Mouse (Mus musculus): ENCODE measurements at regions not wholly inside any gene's neighbourhood (a gene's known extent, or its start where the extent isn't known, plus 50 kb on each side); places are given as distances from the start of the nearest gene placed in this dataset.
A peak's percentile ranks its signal among the peaks of the same experiment; 100 is the strongest.

DNA sequence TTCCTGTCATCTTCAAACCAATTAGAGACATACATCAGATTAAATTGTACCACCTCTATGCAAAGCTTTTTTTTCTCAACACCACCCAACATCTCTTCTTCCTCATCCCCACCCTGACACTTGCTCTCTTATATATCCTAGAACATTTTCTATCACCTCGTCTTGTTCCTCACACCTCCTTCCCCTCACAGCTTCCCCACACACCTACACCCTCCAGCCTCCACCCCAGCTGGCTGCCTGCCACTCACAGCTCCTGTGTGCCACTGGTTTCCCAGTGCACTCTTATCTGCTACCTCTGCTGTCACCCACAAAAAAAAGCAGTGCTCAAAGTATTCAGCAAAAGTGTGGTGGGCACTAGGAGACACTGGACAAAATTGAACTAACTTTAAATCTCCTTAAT lies 231.2 kb upstream of the Htr2a start:
- TF ChIP-seq POLR2A (IDR thresholded peaks at IDR 0.05; ENCODE audit: extremely low read depth, insufficient read depth, low read length), result no peak
- TF ChIP-seq CTCF (IDR thresholded peaks at IDR 0.05; ENCODE audit: low read depth, low read length), result no peak
- no peaks in the 10 kb centered on the region for H3K4me1 ChIP-seq (ENCODE audit: control insufficient read depth, insufficient read depth, low read length)
- no peak overlapping the region for H3K27ac ChIP-seq (replicated peaks; ENCODE audit: insufficient read depth, low read depth, low read length)
- no peaks in the 10 kb centered on the region for H3K36me3 ChIP-seq (ENCODE audit: control insufficient read depth, insufficient read depth, low read length)
- H3K9ac ChIP-seq (ENCODE audit: low read depth, low read length), result no peak overlapping the region
- DNase-seq (ENCODE audit: extremely low read depth, low read depth, low spot score), result no peak
- H3K79me2 ChIP-seq (ENCODE audit: control insufficient read depth, insufficient read depth, low read length), result no peaks in the 10 kb centered on the region
- 42% methylated on average over 1 of the region's 1 CpGs for WGBS
- no peak overlapping the region for H3K4me3 ChIP-seq (ENCODE audit: insufficient read depth, low read depth, low read length)
- no peaks in the 10 kb centered on the region for H3K27me3 ChIP-seq (ENCODE audit: control insufficient read depth, insufficient read depth, low read length)

DNA sequence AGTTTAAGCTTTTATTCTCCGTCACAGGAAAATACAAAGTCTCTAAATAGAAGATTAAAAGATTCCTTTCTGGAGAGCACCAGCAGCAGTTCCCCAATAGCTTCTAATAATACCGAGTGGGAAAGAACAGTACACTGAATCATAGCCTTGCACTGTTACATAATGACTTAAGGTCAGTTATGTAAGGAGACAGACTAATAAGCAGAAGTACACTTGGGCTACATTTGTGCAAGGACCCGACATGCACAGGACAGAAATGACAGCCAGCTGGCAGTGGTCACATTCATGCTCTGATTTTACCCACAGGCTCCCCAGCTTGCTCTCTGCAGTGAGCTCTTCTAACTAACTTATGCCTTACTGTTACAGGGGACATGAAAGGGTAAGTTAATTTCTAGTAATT lies 212.4 kb upstream of the Htr2a start:
- Histone ChIP-seq H3K79me2 (ENCODE audit: control insufficient read depth, insufficient read depth, low read length) (no peaks in the 10 kb centered on the region), H3K4me3 (ENCODE audit: insufficient read depth, low read depth, low read length) (no peak overlapping the region), H3K36me3 (ENCODE audit: control insufficient read depth, insufficient read depth, low read length) (no peaks in the 10 kb centered on the region), H3K9ac (ENCODE audit: low read depth, low read length) (no peak overlapping the region), H3K4me1 (ENCODE audit: control insufficient read depth, insufficient read depth, low read length) (no peaks in the 10 kb centered on the region), H3K27ac (replicated peaks; ENCODE audit: insufficient read depth, low read depth, low read length) (no peak overlapping the region), H3K27me3 (ENCODE audit: control insufficient read depth, insufficient read depth, low read length) (no peaks in the 10 kb centered on the region)
- TF ChIP-seq POLR2A (IDR thresholded peaks at IDR 0.05; ENCODE audit: extremely low read depth, insufficient read depth, low read length), result no peak
- TF ChIP-seq CTCF (IDR thresholded peaks at IDR 0.05; ENCODE audit: low read depth, low read length), result no peak
- DNase-seq (ENCODE audit: extremely low read depth, low read depth, low spot score), result no peak
- WGBS, result 73% methylated on average over 3 of the region's 3 CpGs

DNA sequence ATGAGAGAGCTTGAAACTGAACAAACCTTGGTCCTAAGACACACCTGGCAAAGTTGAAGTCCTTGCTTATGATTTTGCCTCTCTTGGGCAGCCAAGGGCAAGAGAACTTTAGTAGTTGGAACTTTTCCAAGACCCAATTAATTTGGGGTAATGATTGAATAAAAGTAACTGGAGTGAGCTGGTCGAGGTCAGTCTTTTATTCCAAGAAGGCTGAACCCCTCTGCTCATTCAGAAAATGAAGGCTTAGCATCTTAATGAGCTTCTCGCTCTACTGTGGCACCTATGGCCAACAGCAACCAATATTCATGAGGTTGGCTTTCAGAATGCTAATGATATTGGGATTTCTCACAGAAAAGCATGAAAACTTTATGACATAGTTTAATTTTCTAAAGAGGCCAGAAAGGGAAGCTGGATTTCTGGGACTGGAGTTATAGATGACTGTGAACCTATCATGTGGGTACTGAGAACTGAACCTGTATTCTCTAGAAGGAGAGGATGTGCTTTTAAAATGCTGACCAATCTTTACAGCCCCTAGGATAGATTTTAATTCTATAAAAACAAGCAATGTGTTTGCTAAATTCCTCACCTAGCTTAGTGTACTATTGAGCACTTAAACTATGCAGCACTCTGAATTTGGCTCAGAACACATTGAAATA lies 176.5 kb upstream of the Htr2a start:
- no peaks in the 10 kb centered on the region for H3K36me3 ChIP-seq (ENCODE audit: control insufficient read depth, insufficient read depth, low read length)
- H3K4me3 ChIP-seq (ENCODE audit: insufficient read depth, low read depth, low read length), result no peak overlapping the region
- H3K4me1 ChIP-seq (ENCODE audit: control insufficient read depth, insufficient read depth, low read length), result no peaks in the 10 kb centered on the region
- TF ChIP-seq CTCF (IDR thresholded peaks at IDR 0.05; ENCODE audit: low read depth, low read length) (no peak), POLR2A (IDR thresholded peaks at IDR 0.05; ENCODE audit: extremely low read depth, insufficient read depth, low read length) (no peak)
- no peak overlapping the region for H3K9ac ChIP-seq (ENCODE audit: low read depth, low read length)
- no peak for DNase-seq (ENCODE audit: extremely low read depth, low read depth, low spot score)
- H3K79me2 ChIP-seq (ENCODE audit: control insufficient read depth, insufficient read depth, low read length), result no peaks in the 10 kb centered on the region
- H3K27ac ChIP-seq (replicated peaks; ENCODE audit: insufficient read depth, low read depth, low read length), result no peak overlapping the region
- WGBS, result 53% methylated on average over 2 of the region's 2 CpGs
- H3K27me3 ChIP-seq (ENCODE audit: control insufficient read depth, insufficient read depth, low read length), result no peaks in the 10 kb centered on the region

DNA sequence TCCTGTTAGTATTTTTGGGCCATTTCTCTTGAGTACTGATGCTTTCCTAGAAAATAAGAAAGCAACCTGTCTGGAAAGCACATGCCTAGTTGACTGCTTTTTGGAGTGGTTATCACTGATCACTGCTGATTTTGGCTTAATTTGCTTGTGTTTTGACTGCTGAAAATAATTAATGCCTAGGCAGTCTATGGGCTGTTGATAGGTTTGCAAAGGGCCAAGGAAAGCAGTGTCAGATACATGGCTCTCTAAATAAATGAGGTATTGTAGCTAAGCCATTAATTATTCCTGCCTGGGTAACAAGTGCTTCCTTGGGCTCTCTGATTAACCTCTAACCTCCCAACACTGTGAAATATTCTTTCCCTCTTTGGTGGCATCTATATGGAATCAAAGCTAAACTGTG lies 145.1 kb upstream of the Htr2a start:
- TF ChIP-seq POLR2A (IDR thresholded peaks at IDR 0.05; ENCODE audit: extremely low read depth, insufficient read depth, low read length) (no peak), CTCF (IDR thresholded peaks at IDR 0.05; ENCODE audit: low read depth, low read length) (no peak)
- H3K4me3 ChIP-seq (ENCODE audit: insufficient read depth, low read depth, low read length), result no peak overlapping the region
- DNase-seq (ENCODE audit: extremely low read depth, low read depth, low spot score), result no peak
- no peak overlapping the region for H3K9ac ChIP-seq (ENCODE audit: low read depth, low read length)
- no peaks in the 10 kb centered on the region for H3K36me3 ChIP-seq (ENCODE audit: control insufficient read depth, insufficient read depth, low read length)
- H3K79me2 ChIP-seq (ENCODE audit: control insufficient read depth, insufficient read depth, low read length), result no peaks in the 10 kb centered on the region
- H3K27me3 ChIP-seq (ENCODE audit: control insufficient read depth, insufficient read depth, low read length), result no peaks in the 10 kb centered on the region
- H3K27ac ChIP-seq (replicated peaks; ENCODE audit: insufficient read depth, low read depth, low read length), result no peak overlapping the region
- no peaks in the 10 kb centered on the region for H3K4me1 ChIP-seq (ENCODE audit: control insufficient read depth, insufficient read depth, low read length)

DNA sequence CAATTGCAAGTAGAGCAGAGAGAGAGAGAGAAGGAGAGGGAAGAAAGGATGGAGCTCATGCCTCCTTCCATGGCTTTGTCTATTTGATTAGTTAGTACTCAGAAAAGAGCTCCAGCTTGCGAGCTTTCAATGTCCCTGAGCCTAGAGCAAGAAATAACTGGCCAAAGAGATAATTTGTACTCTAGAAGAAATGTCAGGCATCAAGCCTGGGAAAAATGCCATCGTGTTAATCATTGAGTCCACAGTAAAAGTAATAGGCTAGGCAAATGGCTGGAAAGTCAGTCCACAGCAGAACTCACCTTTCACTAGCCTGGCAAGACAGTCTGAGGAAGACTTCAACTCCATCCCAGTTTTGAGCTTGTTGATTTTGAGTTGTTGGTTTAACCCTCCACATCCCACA lies 129.1 kb upstream of the Htr2a start:
- WGBS, result 70% methylated on average over 2 of the region's 2 CpGs
- peak; percentile 1 for DNase-seq (ENCODE audit: extremely low read depth, low read depth, low spot score)
- no peak for TF ChIP-seq CTCF (IDR thresholded peaks at IDR 0.05; ENCODE audit: low read depth, low read length)
- no peak for TF ChIP-seq POLR2A (IDR thresholded peaks at IDR 0.05; ENCODE audit: extremely low read depth, insufficient read depth, low read length)

DNA sequence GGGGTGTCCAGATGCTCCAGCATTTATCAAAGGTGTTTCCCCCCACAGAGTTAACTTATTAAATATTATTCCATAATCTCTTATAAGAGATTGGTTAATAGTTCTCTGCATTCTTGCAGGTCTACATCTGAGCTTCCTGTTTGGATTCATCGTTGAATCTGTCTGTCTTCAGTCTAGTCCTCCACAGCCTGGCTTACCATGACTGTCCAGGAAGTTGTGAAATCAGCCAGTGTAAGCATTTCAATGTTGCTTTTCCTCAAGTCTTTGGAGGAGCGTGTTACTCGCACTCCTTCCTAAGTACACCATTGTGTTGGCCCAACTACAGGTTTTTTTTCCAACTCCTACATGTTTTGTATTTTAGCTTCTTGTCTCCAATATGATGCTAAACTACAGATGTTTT lies 124.2 kb upstream of the Htr2a start:
- TF ChIP-seq CTCF (IDR thresholded peaks at IDR 0.05; ENCODE audit: low read depth, low read length) (no peak), POLR2A (IDR thresholded peaks at IDR 0.05; ENCODE audit: extremely low read depth, insufficient read depth, low read length) (no peak)
- Histone ChIP-seq H3K4me3 (ENCODE audit: insufficient read depth, low read depth, low read length) (no peak overlapping the region), H3K36me3 (ENCODE audit: control insufficient read depth, insufficient read depth, low read length) (no peaks in the 10 kb centered on the region), H3K79me2 (ENCODE audit: control insufficient read depth, insufficient read depth, low read length) (no peaks in the 10 kb centered on the region), H3K27ac (replicated peaks; ENCODE audit: insufficient read depth, low read depth, low read length) (no peak overlapping the region), H3K4me1 (ENCODE audit: control insufficient read depth, insufficient read depth, low read length) (no peaks in the 10 kb centered on the region), H3K27me3 (ENCODE audit: control insufficient read depth, insufficient read depth, low read length) (no peaks in the 10 kb centered on the region), H3K9ac (ENCODE audit: low read depth, low read length) (no peak overlapping the region)
- no peak for DNase-seq (ENCODE audit: extremely low read depth, low read depth, low spot score)
- WGBS, result 72% methylated on average over 3 of the region's 3 CpGs

More for the DNA sequence above, 129.1 kb upstream of the Htr2a start:
- Histone ChIP-seq H3K36me3 (ENCODE audit: control insufficient read depth, insufficient read depth, low read length) (no peaks in the 10 kb centered on the region), H3K79me2 (ENCODE audit: control insufficient read depth, insufficient read depth, low read length) (no peaks in the 10 kb centered on the region), H3K27me3 (ENCODE audit: control insufficient read depth, insufficient read depth, low read length) (no peaks in the 10 kb centered on the region), H3K4me3 (ENCODE audit: insufficient read depth, low read depth, low read length) (no peak overlapping the region), H3K9ac (ENCODE audit: low read depth, low read length) (no peak overlapping the region), H3K4me1 (ENCODE audit: control insufficient read depth, insufficient read depth, low read length) (no peaks in the 10 kb centered on the region), H3K27ac (replicated peaks; ENCODE audit: insufficient read depth, low read depth, low read length) (no peak overlapping the region)
